Mouse (Mus musculus): ENCODE measurements around the gene Wdr5. TPM values are rescaled to one million over a fixed set of nuclear protein-coding genes. Genes with fewer than 3 reads are reported as not detected.

Wdr5 gene
- polyA plus RNA-seq, 1 experiment from 2014 or later, result 30.2 TPM

DNA sequence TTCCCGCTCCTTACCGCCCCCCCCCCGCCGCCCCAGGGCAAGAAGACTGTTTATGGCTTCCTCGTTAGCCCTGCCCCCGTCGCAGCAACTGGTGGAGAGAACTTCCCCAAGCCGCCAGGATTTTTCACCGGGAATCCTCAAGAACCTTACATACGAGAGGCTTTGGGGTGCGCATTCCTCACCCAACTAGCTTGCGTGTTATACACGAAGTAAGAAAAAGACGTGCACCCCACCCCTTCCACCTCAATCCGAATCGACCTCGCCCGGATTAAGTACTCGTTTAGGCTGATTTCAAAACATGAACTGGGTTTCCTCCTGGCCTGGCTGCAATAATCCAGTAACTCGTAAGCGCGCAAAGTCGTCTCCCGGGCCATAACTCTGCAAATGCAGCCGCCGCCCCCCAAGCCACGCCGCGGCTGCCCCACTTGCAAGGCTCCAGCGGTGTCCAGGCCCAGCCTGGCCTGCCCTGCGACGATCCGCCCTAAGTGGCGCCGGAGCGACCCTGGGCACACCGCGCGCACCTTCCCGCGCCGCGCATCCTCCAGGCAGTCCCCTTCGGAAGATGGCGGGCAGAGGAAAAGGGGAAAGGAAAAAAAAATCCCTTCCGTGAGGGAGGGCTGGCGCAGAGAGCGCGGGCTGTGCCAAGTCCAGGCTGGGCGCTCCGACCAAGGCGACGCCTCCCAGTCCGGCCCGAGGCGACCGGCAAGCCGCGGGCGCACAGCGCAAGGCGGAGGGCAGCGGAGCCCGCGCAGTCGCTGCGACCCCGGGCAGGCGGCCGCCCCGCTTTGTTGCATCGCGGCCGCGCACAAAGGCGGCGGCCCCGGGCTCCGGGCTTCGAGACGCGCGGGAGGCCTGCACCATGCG, 40.1 kb upstream of the Wdr5 start:
- ATAC-seq (ENCODE audit: insufficient number of reproducible peaks, insufficient read depth, low FRiP score, low read depth), result 0 out of 2 replicates have a peak, but pooled peaks have one; percentile 10
- Histone ChIP-seq H3K4me1 (ENCODE audit: control insufficient read depth in 2 of 2, insufficient read depth in 2 of 2, low read length in 2 of 2) (peaks cover 32 to 50% of the 10 kb centered on the region in 2 experiments), H3K36me3 (ENCODE audit: control insufficient read depth, insufficient read depth, low read length) (peaks cover 8% of the 10 kb centered on the region; the same call in 1 of the 2 replicates), H3K27me3 (ENCODE audit: control insufficient read depth, insufficient read depth, low read length) (no peaks in the 10 kb centered on the region), H3K4me2 (ENCODE audit: low read length) (peak overlapping the region; percentile 94), H3K4me3 (ENCODE audit: control insufficient read depth in 1 of 2, insufficient read depth in 1 of 2, low read depth in 1 of 2, low read length in 2 of 2) (peak overlapping the region; percentile 82 to 99), H3K27ac (replicated peaks in 1 of 2; ENCODE audit: control insufficient read depth in 1 of 2, insufficient read depth in 1 of 2, low read depth in 2 of 2, low read length in 2 of 2) (peak overlapping the region; percentile 92 to 93), H3K9me3 (ENCODE audit: control insufficient read depth, low read length) (no peaks in the 10 kb centered on the region), H3K9ac (ENCODE audit: low read length) (peak overlapping the region; percentile 95)
- under 1% methylated on average over 84 of the region's 84 CpGs for WGBS

DNA sequence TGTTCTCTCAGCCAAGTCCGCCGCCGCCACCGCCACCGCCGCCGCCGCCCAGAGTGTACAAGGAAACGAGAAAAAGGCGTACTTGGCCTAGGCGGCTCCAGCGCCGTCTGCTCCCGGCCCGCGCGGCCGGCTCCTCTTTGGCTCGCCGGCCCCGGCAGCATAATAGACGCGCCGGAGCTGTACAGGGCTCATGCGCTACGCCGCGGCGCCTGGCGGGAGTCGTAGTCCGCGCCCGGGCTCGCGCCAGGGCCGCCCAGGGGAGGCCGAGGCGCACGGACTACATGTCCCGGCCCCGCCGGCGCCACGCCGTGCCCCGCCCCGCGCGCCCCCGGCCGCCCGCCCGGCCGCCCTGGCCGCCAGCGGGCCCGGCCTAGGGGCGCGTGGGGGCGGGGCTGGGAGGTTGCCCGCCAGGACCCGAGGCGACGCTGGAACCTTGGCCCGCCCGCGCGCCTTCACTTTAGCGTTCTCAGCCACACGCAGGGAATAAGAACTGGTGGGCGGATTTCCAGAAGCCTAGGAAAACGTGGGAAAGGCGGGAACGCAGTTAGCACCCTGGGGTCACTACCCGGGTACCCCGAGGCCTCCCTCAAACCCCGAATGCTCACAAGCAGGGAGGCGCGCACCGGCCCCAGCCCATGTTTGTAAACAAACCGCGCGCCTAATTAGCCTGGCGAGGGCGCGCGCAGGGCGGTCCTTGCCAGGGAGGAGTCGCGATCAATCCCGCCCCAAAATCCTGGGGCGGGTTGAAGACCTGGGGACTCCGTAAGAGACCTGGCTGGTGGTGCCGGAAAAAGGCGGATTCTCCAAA, 39.3 kb upstream of the Wdr5 start:
- H3K4me1 ChIP-seq (ENCODE audit: control insufficient read depth in 2 of 2, insufficient read depth in 2 of 2, low read length in 2 of 2), result peaks cover 32 to 42% of the 10 kb centered on the region in 2 experiments

DNA sequence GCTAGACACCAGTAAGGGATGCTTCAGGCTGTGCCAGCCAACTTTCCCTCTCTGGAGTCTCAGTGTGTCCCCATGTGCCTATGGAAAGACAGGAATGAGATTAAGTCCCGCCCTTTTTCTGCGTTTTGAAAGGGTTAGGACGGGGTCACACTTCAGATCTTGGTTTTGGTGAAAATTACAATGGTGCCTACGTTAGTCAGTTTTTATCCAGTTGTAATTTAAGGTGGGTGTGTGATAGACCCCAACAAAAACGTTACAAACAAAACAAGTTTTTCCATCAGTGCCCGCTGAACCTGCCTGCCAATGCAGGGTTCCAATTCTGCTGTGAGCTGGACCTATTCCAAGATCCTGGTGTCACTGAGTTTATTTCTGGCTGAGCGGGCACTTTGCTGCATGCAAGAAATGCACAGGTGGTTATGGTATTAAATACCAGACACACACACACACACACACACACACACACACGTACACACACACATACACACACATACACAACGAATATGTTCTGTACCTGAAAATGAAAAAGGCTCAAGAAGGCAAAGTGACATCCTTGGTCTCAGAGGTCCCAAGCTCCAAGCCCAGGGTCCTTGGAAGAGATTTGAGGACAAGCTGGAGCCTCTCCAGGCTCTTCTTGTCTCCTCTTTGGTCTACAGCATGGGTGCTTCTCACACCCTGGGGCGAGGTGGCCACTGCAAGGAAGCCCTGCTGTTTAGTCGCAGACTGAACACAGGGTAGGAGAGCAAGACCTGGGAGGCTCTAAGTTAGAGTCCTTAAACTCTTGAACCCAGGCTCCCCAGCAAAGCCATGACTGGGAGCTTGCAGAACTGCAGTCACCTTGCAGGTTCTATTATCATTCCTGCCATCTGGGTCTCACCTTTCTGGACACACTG, 38.4 kb upstream of the Wdr5 start:
- Histone ChIP-seq H3K9ac (ENCODE audit: low read length) (peak overlapping the region; percentile 95), H3K4me3 (ENCODE audit: control insufficient read depth in 1 of 2, insufficient read depth in 1 of 2, low read depth in 1 of 2, low read length in 2 of 2) (peak overlapping the region; percentile 82 to 90), H3K27ac (replicated peaks in 1 of 2; ENCODE audit: control insufficient read depth in 1 of 2, insufficient read depth in 1 of 2, low read depth in 2 of 2, low read length in 2 of 2) (peak overlapping the region; percentile 93 to 96), H3K36me3 (ENCODE audit: control insufficient read depth, insufficient read depth, low read length) (peaks cover 8% of the 10 kb centered on the region; the same call in 1 of the 2 replicates), H3K4me1 (ENCODE audit: control insufficient read depth in 2 of 2, insufficient read depth in 2 of 2, low read length in 2 of 2) (peaks cover 26 to 35% of the 10 kb centered on the region in 2 experiments), H3K4me2 (ENCODE audit: low read length) (peak overlapping the region; percentile 94), H3K27me3 (ENCODE audit: control insufficient read depth, insufficient read depth, low read length) (no peaks in the 10 kb centered on the region), H3K9me3 (ENCODE audit: control insufficient read depth, low read length) (no peaks in the 10 kb centered on the region)
- 18% methylated on average over 11 of the region's 11 CpGs for WGBS
- ATAC-seq (ENCODE audit: insufficient number of reproducible peaks, insufficient read depth, low FRiP score, low read depth), result no peak

More for the DNA sequence above, 39.3 kb upstream of the Wdr5 start:
- ATAC-seq (ENCODE audit: insufficient number of reproducible peaks, insufficient read depth, low FRiP score, low read depth), result peak; percentile 98
- Histone ChIP-seq H3K27ac (replicated peaks in 1 of 2; ENCODE audit: control insufficient read depth in 1 of 2, insufficient read depth in 1 of 2, low read depth in 2 of 2, low read length in 2 of 2) (peak overlapping the region; percentile 93 to 96), H3K9ac (ENCODE audit: low read length) (peak overlapping the region; percentile 95), H3K36me3 (ENCODE audit: control insufficient read depth, insufficient read depth, low read length) (peaks cover 8% of the 10 kb centered on the region; the same call in 1 of the 2 replicates), H3K4me3 (ENCODE audit: control insufficient read depth in 1 of 2, insufficient read depth in 1 of 2, low read depth in 1 of 2, low read length in 2 of 2) (peak overlapping the region; percentile 82 to 99), H3K27me3 (ENCODE audit: control insufficient read depth, insufficient read depth, low read length) (no peaks in the 10 kb centered on the region), H3K9me3 (ENCODE audit: control insufficient read depth, low read length) (no peaks in the 10 kb centered on the region), H3K4me2 (ENCODE audit: low read length) (peak overlapping the region; percentile 94)
- WGBS, result under 1% methylated on average over 84 of the region's 96 CpGs

DNA sequence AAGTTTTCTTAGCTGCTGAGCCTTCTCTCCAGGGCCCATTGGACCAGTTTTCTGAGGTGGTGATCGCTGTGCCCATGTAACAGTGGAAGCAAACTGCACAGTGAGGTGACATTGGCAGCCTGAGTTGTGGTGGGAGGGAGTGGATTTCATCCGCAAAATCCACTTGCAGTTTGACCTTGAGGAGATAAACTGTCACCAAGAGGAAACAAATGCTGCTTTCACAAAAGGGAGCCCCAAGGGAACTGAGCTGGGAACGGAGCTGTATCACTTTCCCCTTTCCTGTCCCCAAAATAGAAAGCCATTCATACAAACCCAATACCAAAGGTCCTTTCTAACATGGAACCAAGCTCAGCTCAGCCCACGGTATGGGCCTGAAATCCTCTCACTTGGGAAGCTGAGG, 35.1 kb upstream of the Wdr5 start:
- 46% methylated on average over 4 of the region's 4 CpGs for WGBS
- no peaks in the 10 kb centered on the region for H3K9me3 ChIP-seq (ENCODE audit: control insufficient read depth, low read length)
- no peak for ATAC-seq (ENCODE audit: insufficient number of reproducible peaks, insufficient read depth, low FRiP score, low read depth)
- H3K4me3 ChIP-seq (ENCODE audit: control insufficient read depth in 1 of 2, insufficient read depth in 1 of 2, low read depth in 1 of 2, low read length in 2 of 2), result no peak overlapping the region
- H3K4me2 ChIP-seq (ENCODE audit: low read length), result no peak overlapping the region
- H3K9ac ChIP-seq (ENCODE audit: low read length), result no peak overlapping the region
- peaks cover 4 to 6% of the 10 kb centered on the region in 2 experiments; a peak in 3 of 4 replicates for H3K4me1 ChIP-seq (ENCODE audit: control insufficient read depth in 2 of 2, insufficient read depth in 2 of 2, low read length in 2 of 2)
- no peaks in the 10 kb centered on the region for H3K36me3 ChIP-seq (ENCODE audit: control insufficient read depth, insufficient read depth, low read length)
- no peaks in the 10 kb centered on the region for H3K27me3 ChIP-seq (ENCODE audit: control insufficient read depth, insufficient read depth, low read length)
- no peak overlapping the region for H3K27ac ChIP-seq (replicated peaks in 1 of 2; ENCODE audit: control insufficient read depth in 1 of 2, insufficient read depth in 1 of 2, low read depth in 2 of 2, low read length in 2 of 2)

DNA sequence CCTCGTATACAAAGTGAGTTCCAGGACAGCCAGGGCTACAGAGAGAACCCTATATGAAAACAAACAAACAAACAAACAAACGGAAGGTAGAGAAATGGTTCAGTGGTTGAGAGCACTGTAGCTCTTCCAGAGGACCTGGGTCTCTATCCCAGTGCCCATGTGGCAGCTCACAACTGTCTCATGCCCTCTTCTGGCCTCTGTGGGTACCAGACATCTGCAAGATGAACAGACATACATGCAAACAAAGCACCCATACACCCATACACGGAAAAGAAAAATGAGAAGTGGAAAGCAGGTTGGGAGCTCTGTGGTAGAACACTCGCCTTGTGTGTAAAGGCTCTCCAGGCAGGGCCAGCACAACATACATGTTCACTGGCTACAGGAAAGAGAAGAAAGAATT, 34.6 kb upstream of the Wdr5 start:
- Histone ChIP-seq H3K4me1 (ENCODE audit: control insufficient read depth in 2 of 2, insufficient read depth in 2 of 2, low read length in 2 of 2) (peaks cover 4 to 6% of the 10 kb centered on the region in 2 experiments; a peak in 3 of 4 replicates), H3K27ac (replicated peaks in 1 of 2; ENCODE audit: control insufficient read depth in 1 of 2, insufficient read depth in 1 of 2, low read depth in 2 of 2, low read length in 2 of 2) (no peak overlapping the region), H3K36me3 (ENCODE audit: control insufficient read depth, insufficient read depth, low read length) (no peaks in the 10 kb centered on the region), H3K27me3 (ENCODE audit: control insufficient read depth, insufficient read depth, low read length) (no peaks in the 10 kb centered on the region), H3K9me3 (ENCODE audit: control insufficient read depth, low read length) (no peaks in the 10 kb centered on the region), H3K4me2 (ENCODE audit: low read length) (no peak overlapping the region), H3K4me3 (ENCODE audit: control insufficient read depth in 1 of 2, insufficient read depth in 1 of 2, low read depth in 1 of 2, low read length in 2 of 2) (no peak overlapping the region), H3K9ac (ENCODE audit: low read length) (no peak overlapping the region)
- 68% methylated on average over 4 of the region's 4 CpGs for WGBS
- ATAC-seq (ENCODE audit: insufficient number of reproducible peaks, insufficient read depth, low FRiP score, low read depth), result no peak

DNA sequence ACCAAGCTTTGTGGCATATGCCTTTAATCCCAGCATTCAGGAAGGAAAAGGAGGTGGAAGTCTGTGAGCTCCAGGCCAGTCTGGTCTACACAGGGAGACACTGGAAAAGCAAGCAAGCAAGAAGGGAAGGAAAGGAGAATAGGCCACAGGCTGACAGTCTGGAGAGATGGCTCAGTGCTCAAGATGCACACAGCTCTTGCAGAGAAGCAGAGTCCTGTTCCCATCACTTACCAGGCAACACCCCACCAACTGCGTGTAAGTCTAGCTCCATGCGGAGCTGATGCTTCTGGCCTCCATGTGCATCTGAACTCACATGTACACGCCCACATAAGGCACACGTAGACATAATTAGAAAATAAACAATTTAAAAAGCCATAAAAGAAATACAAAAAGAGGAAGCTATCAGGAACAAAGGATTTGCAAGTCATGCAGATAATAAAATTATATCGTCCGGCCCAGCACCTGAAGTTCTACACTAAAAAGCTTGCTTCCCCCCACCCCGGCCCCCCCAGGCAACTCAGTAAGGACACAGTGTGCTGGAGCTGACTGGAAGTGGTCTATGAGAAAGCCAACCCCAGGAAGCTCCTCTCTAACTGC, 32.6 kb upstream of the Wdr5 start:
- peaks cover 0 to 2% of the 10 kb centered on the region in 2 experiments; a peak in 1 of 4 replicates for H3K4me1 ChIP-seq (ENCODE audit: control insufficient read depth in 2 of 2, insufficient read depth in 2 of 2, low read length in 2 of 2)
- no peak overlapping the region for H3K9ac ChIP-seq (ENCODE audit: low read length)
- no peak overlapping the region for H3K27ac ChIP-seq (replicated peaks in 1 of 2; ENCODE audit: control insufficient read depth in 1 of 2, insufficient read depth in 1 of 2, low read depth in 2 of 2, low read length in 2 of 2)
- H3K4me3 ChIP-seq (ENCODE audit: control insufficient read depth in 1 of 2, insufficient read depth in 1 of 2, low read depth in 1 of 2, low read length in 2 of 2), result no peak overlapping the region
- 79% methylated on average over 7 of the region's 7 CpGs for WGBS
- H3K9me3 ChIP-seq (ENCODE audit: control insufficient read depth, low read length), result no peaks in the 10 kb centered on the region
- no peak overlapping the region for H3K4me2 ChIP-seq (ENCODE audit: low read length)
- ATAC-seq (ENCODE audit: insufficient number of reproducible peaks, insufficient read depth, low FRiP score, low read depth), result no peak
- H3K27me3 ChIP-seq (ENCODE audit: control insufficient read depth, insufficient read depth, low read length), result no peaks in the 10 kb centered on the region
- no peaks in the 10 kb centered on the region for H3K36me3 ChIP-seq (ENCODE audit: control insufficient read depth, insufficient read depth, low read length)

Measured in heart, embryonic 14.5 days (tissue).